Mouse (Mus musculus) left cerebral cortex, postnatal 4 days (tissue): ENCODE data around the gene Prame. TPM values are rescaled to one million over a fixed set of nuclear protein-coding genes. Genes with fewer than 3 reads are reported as not detected.
"Not testable (repeated sequence)": the region's sequence is repeated elsewhere in the genome, so short reads cannot be mapped to it uniquely, and the experiment has no call there.

Experiments
- DNase-seq: peaks from one replicate; pipeline ENCODE4 v3.0.0-alpha.2; 2022
- intact Hi-C: fragments of 180-260 bp; cut with DNase I; formaldehyde crosslinking; loops from one replicate; pipeline ENCODE4 v1.15.1; 2025
- total RNA-seq, 2 experiments: library from RNA; stranded (reverse); gene quantifications; 2 replicates each; pipeline ENCODE4 v1.2.3; 2021

The Prame gene
- total RNA-seq, result not detected

DNA sequence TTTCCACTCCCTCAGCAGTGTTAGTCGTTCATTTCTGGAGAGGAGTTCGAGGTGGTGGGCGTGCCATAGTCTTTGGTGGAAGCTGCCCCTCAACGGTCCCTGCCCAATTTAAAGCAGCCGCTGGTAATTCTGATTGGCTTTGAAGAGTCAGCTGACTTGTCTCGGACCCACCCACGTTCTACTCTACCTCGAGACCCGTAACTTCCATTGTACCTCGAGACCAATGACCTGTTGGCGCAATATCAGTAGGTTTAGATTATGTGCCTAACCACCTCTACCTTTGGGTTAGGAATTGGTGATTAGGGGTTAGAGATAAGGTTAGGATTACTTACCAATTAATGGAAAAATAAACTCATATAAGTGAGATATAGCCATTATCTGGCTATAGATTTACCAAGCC is at the start of gene Prame:
Gene Prame (minus strand): TSS at position 101 of the 400 bp plus-strand sequence.
- no peak for DNase-seq
- intact Hi-C loops, result no loop called here

DNA sequence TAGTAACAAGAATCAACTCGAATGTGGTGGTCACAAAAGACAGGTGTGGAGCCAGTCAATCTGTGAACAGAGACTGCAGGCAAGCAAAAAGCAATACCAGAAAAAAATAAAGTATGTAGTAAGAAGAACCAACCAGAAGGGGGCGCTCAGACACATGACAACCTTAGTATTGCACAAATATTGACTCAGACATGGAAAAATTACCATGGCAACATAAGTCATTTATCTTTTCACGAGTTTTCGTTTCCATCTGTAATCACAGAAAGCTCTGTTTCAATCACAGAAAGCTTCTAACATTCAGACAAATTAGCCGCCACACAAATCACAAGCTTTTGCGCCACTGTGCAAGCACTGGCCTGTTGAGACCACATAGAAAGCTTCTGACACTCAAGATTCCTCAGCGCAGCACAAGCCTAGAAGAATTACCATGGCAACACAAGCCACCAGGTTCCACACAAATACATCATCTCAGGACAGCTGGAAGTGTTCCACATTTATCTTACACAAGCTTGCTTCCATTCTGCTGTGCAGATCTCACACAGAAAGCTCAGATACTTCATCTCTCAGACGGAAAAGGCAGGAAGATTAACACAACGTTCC is 24.8 kb upstream of the Prame start:
- peak; percentile 13 for DNase-seq
- intact Hi-C loops, result no loop called here

DNA sequence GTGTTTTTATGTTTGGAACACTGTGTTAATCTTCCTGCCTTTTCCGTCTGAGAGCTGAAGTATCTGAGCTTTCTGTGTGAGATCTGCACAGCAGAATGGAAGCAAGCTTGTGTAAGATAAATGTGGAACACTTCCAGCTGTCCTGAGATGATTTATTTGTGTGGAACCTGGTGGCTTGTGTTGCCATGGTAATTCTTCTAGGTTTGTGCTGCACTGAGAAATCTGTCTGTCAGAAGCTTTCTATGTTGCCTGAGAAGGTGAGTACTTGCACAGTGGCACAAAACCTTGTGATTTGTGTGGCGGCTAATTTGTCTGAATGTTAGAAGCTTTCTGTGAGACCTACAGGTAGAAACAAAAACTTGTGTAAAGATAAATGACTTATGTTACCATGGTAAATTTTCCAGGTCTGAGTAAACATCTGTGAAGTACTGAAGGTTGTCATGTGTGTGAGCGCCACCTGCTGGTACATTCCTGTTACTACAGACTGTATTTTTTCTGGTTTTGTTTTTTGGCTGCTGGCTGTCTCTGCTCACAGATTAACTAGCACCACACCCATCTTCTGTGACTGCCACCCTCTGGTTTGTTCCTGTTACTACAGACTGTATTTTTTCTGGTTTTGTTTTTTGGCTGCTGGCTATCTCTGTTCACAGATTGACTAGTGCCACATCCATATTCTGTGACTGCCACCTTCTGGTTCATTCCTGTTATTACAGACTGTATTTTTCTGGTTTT is 26.0 kb downstream of the Prame start:
- peak; percentile 1 for DNase-seq

DNA sequence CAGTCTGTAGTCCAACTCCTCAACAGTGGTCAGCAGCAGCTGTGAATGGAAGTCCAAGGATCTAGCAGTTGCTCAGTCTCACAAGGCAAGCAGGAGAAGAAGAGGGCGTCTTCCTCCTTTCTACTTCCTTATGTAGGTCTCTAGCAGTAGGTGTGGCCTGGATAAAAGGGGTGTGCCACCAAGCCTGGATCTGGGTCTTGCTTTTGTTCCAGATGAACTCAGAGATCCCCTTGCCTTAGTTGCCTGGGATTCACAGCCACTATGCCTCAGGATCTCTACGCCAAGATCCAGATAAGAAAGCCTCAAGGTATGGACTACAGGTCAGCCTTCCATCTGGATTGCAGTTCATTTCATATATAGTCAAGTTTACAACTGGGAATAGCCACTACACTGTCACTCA is 28.8 kb downstream of the Prame start, which contains the start of gene Nxf7:
Gene Nxf7 (minus strand): TSS at position 101 of the 400 bp plus-strand sequence.
- no peak for DNase-seq
- intact Hi-C loops, result no loop called here

More for the DNA sequence above, 26.0 kb downstream of the Prame start:
- intact Hi-C loops, result loop anchor here (5.0 kb wide), 1 partner anchor 46 kb away; no protein-coding TSS in a partner anchor

DNA sequence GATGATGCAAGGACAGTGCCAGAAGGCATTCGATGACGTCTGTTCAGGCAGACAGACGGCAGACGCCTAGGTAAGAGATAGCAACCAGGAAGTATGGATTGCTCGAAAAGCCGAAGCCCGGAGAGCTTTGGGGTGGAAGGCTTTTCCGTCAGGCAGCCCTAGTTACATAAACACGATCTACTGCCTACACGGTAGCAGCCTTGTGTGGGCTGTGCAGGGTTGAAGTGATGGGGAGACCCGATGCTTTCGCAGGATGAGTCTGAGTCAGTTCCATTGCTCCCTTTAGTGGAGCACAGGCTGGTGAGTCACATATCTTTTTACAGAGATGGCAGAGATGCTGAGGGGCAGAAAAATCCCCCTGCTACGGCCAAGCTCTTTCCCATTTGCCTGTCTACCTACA is 29.4 kb downstream of the Prame start:
- no peak for DNase-seq
- intact Hi-C loops, result no loop called here

DNA sequence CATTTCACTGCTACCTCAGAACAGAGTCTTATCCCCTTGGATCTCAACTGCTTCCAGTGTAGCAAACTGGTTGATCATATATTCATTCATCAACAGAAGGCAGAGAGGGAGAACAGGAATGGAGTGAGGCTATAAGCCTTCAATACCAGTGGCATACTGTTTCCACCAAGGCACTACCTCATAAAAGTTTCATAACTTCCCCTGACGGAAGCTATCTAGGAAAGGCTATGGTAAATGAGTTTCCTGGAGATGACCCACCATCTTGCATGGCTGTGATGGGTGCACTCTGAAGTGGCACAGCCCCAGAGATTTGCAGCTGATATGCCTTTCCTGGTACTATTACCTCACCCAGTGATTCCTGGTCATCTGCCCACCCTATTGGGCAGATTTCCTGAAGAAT is 51.1 kb downstream of the Prame start:
- no peak for DNase-seq
- intact Hi-C loops, result no loop called here

DNA sequence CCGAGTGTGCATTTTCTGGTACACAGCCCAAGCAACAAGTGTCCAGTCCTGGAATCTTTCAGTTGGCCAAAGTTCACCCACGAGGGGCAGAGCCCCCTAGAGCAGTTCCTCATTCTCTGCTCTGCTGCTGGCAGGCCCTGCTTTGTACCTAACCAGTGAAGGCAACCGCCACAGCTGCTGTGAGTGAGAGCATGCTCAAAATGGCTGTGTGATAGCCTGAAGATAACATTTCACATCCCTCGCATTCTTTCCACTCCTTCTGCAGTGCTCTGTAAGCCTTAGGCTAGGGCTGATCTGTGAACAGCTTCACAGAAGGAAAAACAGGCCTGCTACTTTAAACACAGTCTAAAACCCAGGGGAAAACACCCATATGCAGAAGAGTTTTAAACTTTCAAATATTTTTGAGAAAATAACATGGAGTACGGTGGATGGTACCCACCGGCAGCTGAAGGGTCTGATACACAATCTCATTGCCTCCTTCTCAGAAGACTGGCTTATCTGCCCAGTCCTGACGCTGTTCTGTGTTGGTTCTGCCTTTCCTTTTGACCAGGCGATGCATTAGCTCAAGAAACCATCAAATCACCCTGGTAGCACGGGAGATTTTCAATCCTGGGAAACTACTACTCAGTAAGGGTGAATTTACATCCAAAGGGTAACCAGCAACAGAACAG is 52.4 kb downstream of the Prame start:
- DNase-seq, intact Hi-C loops: not testable (repeated sequence)

DNA sequence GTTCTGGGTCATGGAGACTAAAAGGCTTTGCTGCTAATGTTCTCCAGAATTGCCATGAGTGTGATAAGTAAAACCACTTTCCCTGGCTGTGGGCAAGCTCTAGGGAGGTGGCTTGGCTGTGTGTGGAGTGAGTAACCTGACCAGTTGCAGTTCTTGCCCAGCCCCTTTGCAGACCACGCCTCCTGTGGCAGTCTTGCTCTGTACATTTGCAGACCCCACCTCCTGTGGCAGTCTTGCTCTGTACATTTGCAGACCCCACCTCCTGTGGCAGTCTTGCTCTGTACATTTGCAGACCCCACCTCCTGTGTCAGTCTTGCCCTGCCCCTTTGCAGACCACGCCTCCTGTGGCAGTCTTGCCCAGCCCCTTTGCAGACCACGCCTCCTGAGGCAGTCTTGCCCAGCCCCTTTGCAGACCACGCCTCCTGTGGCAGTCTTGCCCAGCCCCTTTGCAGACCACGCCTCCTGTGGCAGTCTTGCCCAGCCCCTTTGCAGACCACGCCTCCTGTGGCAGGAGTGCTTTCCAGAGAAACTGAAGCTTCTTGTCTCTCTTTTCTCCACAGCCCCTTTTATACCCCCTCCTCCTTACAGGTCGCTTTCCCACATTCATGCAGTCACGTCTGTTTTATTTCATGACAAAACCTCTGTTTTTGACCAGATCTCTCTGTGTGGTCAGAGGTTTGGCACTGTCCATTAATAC is 53.1 kb downstream of the Prame start:
- intact Hi-C loops, result not testable (repeated sequence)

DNA sequence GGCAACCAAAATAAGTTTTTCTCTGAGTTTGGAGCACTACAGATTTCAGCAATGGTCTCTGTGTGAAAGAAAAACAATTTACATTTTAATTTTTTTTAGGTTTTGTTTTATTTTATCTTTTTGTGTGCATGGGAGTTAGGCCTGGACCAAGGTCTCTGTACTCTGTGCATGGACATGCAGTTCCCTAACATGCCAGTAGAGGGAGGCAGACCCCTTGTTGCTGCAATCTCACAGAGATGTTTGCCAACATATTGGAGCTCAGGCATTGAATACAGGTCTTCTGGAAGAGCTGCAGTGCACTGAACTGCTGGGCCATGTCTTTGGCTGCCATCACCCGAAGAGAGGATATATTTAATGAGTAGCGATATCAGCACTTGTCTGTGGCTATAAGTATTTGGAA is 58.0 kb downstream of the Prame start:
- DNase-seq, result peak; percentile 66
- intact Hi-C loops, result not testable (repeated sequence)

More for the DNA sequence above, 53.1 kb downstream of the Prame start:
- not testable (repeated sequence) for DNase-seq

DNA sequence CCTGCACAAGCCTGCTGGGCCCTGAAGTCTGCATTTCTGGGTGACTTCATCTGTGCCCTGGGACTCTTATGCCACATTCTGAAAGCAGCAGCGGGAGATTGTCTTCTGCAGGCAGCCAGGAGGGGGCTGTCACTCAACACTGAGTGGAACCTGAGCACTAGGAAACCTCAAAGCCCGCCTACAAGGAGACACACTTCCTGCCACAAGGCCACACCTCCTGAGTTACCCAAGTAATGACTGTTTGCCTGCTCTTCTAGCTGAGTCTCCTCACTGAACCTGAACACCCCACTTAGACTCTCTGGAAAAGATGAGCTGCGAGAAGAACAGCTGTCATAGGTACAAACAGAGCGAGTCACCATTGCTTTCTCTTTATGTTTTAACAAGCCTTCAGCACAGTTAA is 62.6 kb downstream of the Prame start:
- DNase-seq, intact Hi-C loops: not testable (repeated sequence)

Other genes with a start within 250 kb of the Prame start
- gene Gm7903, start 193.9 kb downstream of the Prame start, total RNA-seq, result not detected
- gene AV320801, start 133.1 kb downstream of the Prame start, total RNA-seq, result not detected
- gene Nxf7, start 28.9 kb downstream of the Prame start, total RNA-seq, result not detected
- gene Tcp11x2, start 66.1 kb upstream of the Prame start, total RNA-seq, result not detected
- gene Tmsb15a, start 97.6 kb upstream of the Prame start, total RNA-seq, result not detected
- 10 to 100 TPM; 23.4 to 25.4 TPM for gene Armcx5, start 115.0 kb upstream of the Prame start, total RNA-seq
- 100 to 1,000 TPM; 291 to 324 TPM for gene Gprasp1, start 115.0 kb upstream of the Prame start, total RNA-seq
- gene Bhlhb9, start 169.9 kb upstream of the Prame start, total RNA-seq, result 10 to 100 TPM; 85.5 to 87.8 TPM
- gene Gprasp2, start 211.3 kb upstream of the Prame start, total RNA-seq, result 100 to 1,000 TPM; 146 to 195 TPM